Mouse (Mus musculus): ENCODE measurements around the gene Mast1. TPM values are rescaled to one million over a fixed set of nuclear protein-coding genes. Genes with fewer than 3 reads are reported as not detected.

Gene Mast1
- polyA plus RNA-seq, 1 experiment from 2014 or later = 0.39 TPM

DNA sequence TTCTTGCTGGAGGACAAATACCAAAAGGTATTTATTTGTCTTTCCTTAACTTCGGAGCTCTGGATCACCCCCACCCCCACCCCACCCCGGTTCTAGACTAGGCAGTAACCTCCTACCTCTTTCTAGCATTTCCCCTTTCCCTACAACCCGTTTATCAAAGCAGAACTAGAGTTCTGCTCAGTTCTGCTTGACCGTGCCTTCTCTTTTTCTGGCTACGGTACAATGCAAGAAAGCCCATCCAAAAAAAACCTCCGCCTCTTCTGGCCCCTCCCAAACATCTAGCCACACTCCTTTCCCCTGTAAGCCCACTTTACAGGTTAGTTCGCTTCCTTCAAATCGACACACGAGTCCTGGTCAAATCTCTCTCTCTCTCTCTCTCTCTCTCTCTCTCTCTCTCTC is 23.7 kb downstream of the Mast1 start:
- TF ChIP-seq CTCF (IDR thresholded peaks at IDR 0.05; ENCODE audit: low read depth) = no peak
- no peak for DNase-seq
- H3K27me3 ChIP-seq (ENCODE audit: insufficient read depth, low read length) = peaks cover 47% of the 10 kb centered on the region
- H3K4me3 ChIP-seq (ENCODE audit: low read depth, low read length) = peak overlapping the region; percentile 42
- 8% methylated on average over 9 of the region's 9 CpGs for WGBS
- 0 out of 2 replicates have a peak, but pooled peaks cover 6% of the 10 kb centered on the region for H3K4me1 ChIP-seq (ENCODE audit: insufficient read depth)
- no peaks in the 10 kb centered on the region for H3K36me3 ChIP-seq (ENCODE audit: insufficient read depth)
- ATAC-seq (ENCODE audit: insufficient read depth) = no peak
- peak overlapping the region; percentile 74 for H3K4me2 ChIP-seq
- H3K9ac ChIP-seq = peak overlapping the region; percentile 39
- H3K27ac ChIP-seq (ENCODE audit: low read depth) = no peak overlapping the region
- H3K9me3 ChIP-seq (ENCODE audit: low read depth, low read length) = 0 out of 2 replicates have a peak, but pooled peaks cover 5% of the 10 kb centered on the region

DNA sequence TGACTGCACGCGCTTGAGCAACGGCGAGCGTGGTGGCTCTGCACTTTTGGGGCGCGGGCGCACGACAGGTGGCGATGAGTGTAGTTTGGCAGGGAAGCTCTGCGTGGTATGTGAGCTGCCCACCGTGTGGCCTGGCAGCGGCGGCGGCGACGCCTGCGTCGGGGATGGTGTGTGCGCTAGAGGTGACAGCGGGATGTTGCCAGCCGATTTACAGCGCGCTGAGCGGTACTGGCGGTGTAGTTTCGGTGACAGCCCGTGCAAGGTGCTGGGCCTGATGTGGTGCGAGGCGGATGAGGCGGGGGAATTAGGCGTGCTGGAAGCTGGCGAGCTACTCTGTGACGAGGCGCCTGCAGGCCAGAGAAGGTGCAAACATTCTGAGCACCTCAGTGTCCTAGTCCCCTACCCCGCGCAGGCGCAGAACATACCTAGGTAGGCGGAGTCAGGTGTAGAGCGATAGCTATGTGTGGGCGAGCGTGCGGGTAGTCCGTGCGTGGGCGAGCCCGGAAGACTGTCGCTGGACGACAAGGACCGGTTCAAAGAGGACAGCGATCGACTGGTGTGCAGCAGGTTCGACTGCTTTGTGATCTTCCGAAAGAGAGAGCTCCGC is 24.2 kb downstream of the Mast1 start:
- H3K4me2 ChIP-seq = peak overlapping the region; percentile 74
- no peak for TF ChIP-seq CTCF (IDR thresholded peaks at IDR 0.05; ENCODE audit: low read depth)
- 1% methylated on average over 55 of the region's 55 CpGs for WGBS
- H3K4me3 ChIP-seq (ENCODE audit: low read depth, low read length) = peak overlapping the region; percentile 42
- ATAC-seq (ENCODE audit: insufficient read depth) (peak; percentile 39; the same call in 1 of the 2 replicates), DNase-seq (peak; percentile 78)
- 0 out of 2 replicates have a peak, but pooled peaks cover 5% of the 10 kb centered on the region for H3K9me3 ChIP-seq (ENCODE audit: low read depth, low read length)
- no peaks in the 10 kb centered on the region for H3K36me3 ChIP-seq (ENCODE audit: insufficient read depth)
- peaks cover 42% of the 10 kb centered on the region for H3K27me3 ChIP-seq (ENCODE audit: insufficient read depth, low read length)
- H3K27ac ChIP-seq (ENCODE audit: low read depth) = no peak overlapping the region
- H3K4me1 ChIP-seq (ENCODE audit: insufficient read depth) = 0 out of 2 replicates have a peak, but pooled peaks cover 6% of the 10 kb centered on the region
- peak overlapping the region; percentile 39 for H3K9ac ChIP-seq

DNA sequence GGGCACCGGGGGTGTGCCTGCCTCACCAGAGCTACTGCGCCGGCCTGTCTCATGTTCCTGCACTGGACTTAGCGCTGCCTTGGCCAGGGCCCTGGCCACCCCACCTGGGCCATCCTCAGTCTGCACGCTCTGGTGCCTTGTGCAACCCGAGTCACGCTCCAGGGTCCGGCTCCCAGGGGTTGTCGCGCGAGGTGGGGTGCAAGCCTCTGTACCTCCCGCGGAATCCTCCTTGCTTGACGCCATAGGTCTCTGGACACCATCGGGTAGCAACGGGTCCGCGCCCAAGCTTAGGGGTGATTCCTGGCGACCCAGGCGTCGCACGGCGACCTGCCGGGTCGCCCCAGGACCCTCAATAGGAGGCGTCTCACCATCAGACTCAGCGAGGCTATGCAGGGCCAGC is 24.8 kb downstream of the Mast1 start:
- DNase-seq (no peak), ATAC-seq (ENCODE audit: insufficient read depth) (no peak)
- Histone ChIP-seq H3K9me3 (ENCODE audit: low read depth, low read length) (0 out of 2 replicates have a peak, but pooled peaks cover 5% of the 10 kb centered on the region), H3K4me3 (ENCODE audit: low read depth, low read length) (peak overlapping the region; percentile 42), H3K36me3 (ENCODE audit: insufficient read depth) (no peaks in the 10 kb centered on the region), H3K9ac (peak overlapping the region; percentile 39; the same call in 1 of the 2 replicates), H3K27ac (ENCODE audit: low read depth) (no peak overlapping the region), H3K4me1 (ENCODE audit: insufficient read depth) (0 out of 2 replicates have a peak, but pooled peaks cover 6% of the 10 kb centered on the region), H3K4me2 (peak overlapping the region; percentile 74), H3K27me3 (ENCODE audit: insufficient read depth, low read length) (peaks cover 37% of the 10 kb centered on the region)
- no peak for TF ChIP-seq CTCF (IDR thresholded peaks at IDR 0.05; ENCODE audit: low read depth)
- 18% methylated on average over 27 of the region's 27 CpGs for WGBS

DNA sequence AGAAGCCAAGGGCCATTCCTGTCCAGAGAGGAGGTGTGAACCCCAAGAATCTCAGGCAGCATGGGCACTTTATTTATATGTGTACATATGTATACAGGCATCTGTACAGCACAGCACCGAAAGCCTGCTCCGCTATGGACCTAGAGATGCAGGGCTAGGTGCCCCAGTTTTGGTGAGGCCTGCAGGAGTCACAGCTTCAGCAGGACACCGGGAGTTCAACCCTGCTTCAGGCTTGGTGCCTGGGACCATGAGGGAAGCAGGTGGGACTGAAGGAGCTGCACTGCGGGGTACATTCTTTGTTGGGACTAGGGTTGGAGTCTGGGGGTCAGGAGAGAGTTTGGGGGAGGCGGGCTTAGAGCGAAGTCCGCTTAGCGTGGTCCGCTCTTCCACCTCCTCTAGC is 25.3 kb downstream of the Mast1 start:
- no peak for TF ChIP-seq CTCF (IDR thresholded peaks at IDR 0.05; ENCODE audit: low read depth)
- no peak overlapping the region for H3K27ac ChIP-seq (ENCODE audit: low read depth)
- no peak overlapping the region for H3K9ac ChIP-seq
- H3K27me3 ChIP-seq (ENCODE audit: insufficient read depth, low read length) = peaks cover 37% of the 10 kb centered on the region
- H3K4me3 ChIP-seq (ENCODE audit: low read depth, low read length) = no peak overlapping the region
- H3K36me3 ChIP-seq (ENCODE audit: insufficient read depth) = no peaks in the 10 kb centered on the region
- H3K9me3 ChIP-seq (ENCODE audit: low read depth, low read length) = 0 out of 2 replicates have a peak, but pooled peaks cover 5% of the 10 kb centered on the region
- 0 out of 2 replicates have a peak, but pooled peaks cover 6% of the 10 kb centered on the region for H3K4me1 ChIP-seq (ENCODE audit: insufficient read depth)
- no peak overlapping the region for H3K4me2 ChIP-seq
- DNase-seq = no peak
- no peak for ATAC-seq (ENCODE audit: insufficient read depth)
- WGBS = 82% methylated on average over 9 of the region's 9 CpGs

DNA sequence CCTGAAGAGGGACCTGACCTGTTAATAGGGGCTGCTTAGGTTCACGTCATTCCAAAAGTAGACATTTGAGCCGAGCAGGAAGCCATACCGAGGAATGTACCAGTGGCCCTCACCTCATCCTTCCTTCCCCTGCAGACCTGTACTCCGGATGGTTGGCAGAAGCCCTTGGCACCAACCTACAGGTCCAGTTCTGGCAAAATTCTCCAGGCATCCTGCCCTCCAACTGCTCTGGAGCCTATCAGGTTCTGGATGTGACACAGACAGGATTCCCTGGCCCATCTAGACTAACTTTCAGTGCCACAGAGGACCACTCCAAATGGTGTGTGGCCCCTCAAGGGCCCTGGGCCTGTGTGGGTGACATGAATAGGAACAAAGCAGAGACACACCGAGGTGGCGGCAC is 26.6 kb downstream of the Mast1 start:
- DNase-seq (no peak), ATAC-seq (ENCODE audit: insufficient read depth) (no peak)
- Histone ChIP-seq H3K27me3 (ENCODE audit: insufficient read depth, low read length) (peaks cover 37% of the 10 kb centered on the region), H3K4me1 (ENCODE audit: insufficient read depth) (0 out of 2 replicates have a peak, but pooled peaks cover 6% of the 10 kb centered on the region), H3K36me3 (ENCODE audit: insufficient read depth) (no peaks in the 10 kb centered on the region), H3K4me2 (no peak overlapping the region), H3K4me3 (ENCODE audit: low read depth, low read length) (no peak overlapping the region), H3K9me3 (ENCODE audit: low read depth, low read length) (0 out of 2 replicates have a peak, but pooled peaks cover 5% of the 10 kb centered on the region), H3K27ac (ENCODE audit: low read depth) (no peak overlapping the region), H3K9ac (no peak overlapping the region)
- TF ChIP-seq CTCF (IDR thresholded peaks at IDR 0.05; ENCODE audit: low read depth) = no peak
- 76% methylated on average over 6 of the region's 6 CpGs for WGBS

DNA sequence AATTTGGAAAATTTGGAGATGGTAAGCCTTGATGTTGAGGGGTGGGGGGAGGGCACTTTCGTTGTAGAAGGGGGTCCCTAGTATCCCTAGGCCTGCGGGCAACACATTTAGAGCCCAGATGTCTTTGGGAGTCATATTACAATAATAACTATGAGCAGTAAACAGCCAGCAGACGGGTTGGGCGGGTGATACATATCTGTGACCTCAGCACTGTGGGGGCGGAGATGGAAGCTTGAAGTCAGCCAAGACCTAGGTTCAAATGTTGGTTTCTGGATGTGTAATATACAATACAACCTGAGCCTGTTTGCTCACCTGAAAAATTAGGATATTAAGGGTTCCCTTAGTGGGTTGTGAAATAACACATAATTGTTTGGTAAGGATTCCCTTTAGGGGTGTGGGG is 27.2 kb downstream of the Mast1 start:
- no peak for ATAC-seq (ENCODE audit: insufficient read depth)

DNA sequence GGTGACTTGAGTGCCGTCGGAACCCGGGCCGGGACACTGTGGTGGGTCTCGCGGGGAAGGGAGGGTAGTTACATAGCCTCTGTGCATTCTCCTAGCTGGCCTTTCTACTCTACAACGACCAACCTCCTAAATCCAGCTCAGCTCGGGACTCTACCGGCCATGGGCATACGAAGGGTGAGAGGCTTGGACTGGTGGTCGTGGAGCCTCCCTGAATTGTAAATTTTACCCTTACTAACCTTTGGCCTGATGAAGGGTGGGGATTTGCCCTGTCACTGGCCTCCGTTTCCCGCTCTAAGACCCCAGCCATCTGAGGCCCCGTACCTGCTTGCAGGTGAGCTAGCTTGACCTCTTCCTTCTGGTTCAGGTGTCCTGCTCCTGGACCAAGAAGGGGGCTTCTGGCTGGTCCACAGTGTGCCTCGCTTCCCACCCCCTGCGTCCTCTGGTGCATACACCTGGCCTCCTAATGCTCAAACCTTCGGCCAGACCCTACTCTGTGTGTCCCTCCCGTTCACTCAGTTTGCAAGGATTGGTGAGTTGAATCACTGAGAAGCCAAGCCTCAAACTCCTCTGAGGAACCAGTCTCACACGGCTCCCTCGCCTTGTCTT is 27.9 kb downstream of the Mast1 start:
- ATAC-seq (ENCODE audit: insufficient read depth) (no peak; the same call in 1 of the 2 replicates), DNase-seq (no peak)
- H3K9me3 ChIP-seq (ENCODE audit: low read depth, low read length) = 0 out of 2 replicates have a peak, but pooled peaks cover 5% of the 10 kb centered on the region
- H3K9ac ChIP-seq = peak overlapping the region; percentile 69
- H3K4me3 ChIP-seq (ENCODE audit: low read depth, low read length) = peak overlapping the region; percentile 58
- H3K36me3 ChIP-seq (ENCODE audit: insufficient read depth) = no peaks in the 10 kb centered on the region
- H3K27ac ChIP-seq (ENCODE audit: low read depth) = no peak overlapping the region
- H3K4me2 ChIP-seq = peak overlapping the region; percentile 93
- 0 out of 2 replicates have a peak, but pooled peaks cover 6% of the 10 kb centered on the region for H3K4me1 ChIP-seq (ENCODE audit: insufficient read depth)
- no peak for TF ChIP-seq CTCF (IDR thresholded peaks at IDR 0.05; ENCODE audit: low read depth)
- H3K27me3 ChIP-seq (ENCODE audit: insufficient read depth, low read length) = peaks cover 37% of the 10 kb centered on the region
- WGBS = 44% methylated on average over 20 of the region's 20 CpGs

More for the DNA sequence above, 27.2 kb downstream of the Mast1 start:
- Histone ChIP-seq H3K9me3 (ENCODE audit: low read depth, low read length) (0 out of 2 replicates have a peak, but pooled peaks cover 5% of the 10 kb centered on the region), H3K27ac (ENCODE audit: low read depth) (no peak overlapping the region), H3K4me3 (ENCODE audit: low read depth, low read length) (no peak overlapping the region), H3K36me3 (ENCODE audit: insufficient read depth) (no peaks in the 10 kb centered on the region), H3K4me1 (ENCODE audit: insufficient read depth) (0 out of 2 replicates have a peak, but pooled peaks cover 6% of the 10 kb centered on the region), H3K4me2 (peak overlapping the region; percentile 93), H3K9ac (no peak overlapping the region), H3K27me3 (ENCODE audit: insufficient read depth, low read length) (peaks cover 37% of the 10 kb centered on the region)
- no peak for DNase-seq
- TF ChIP-seq CTCF (IDR thresholded peaks at IDR 0.05; ENCODE audit: low read depth) = no peak
- 61% methylated on average over 5 of the region's 5 CpGs for WGBS

All from lung, embryonic 14.5 days (tissue).